Mouse (Mus musculus): ENCODE results near the gene Celsr1. TPM values are rescaled to one million over a fixed set of nuclear protein-coding genes. Genes with fewer than 3 reads are reported as not detected.
"Not testable (repeated sequence)": the region's sequence is repeated elsewhere in the genome, so short reads cannot be mapped to it uniquely, and the experiment has no call there.

The Celsr1 gene
- polyA plus RNA-seq, 1 experiment from 2014 or later = 1.1 TPM

DNA sequence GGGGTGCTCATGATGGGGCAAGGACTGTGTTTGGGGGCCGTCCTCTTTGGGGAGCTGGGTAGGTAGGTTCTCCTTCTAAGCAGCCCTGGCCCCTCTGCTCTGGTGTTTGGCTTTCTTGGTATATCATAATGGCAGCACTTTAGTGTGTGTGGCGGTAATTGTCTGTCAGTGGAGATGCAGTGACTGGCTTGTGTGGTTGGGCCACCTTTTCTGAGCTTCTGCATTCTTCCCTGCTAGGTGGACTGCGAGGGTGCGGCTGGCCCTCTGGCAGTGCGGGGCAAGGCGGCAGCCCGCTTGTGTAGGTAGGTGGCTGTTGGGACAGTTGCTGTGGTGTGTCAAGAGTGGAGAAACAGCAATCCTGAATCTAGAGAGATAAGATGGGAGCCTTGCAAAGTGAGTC lies 27.6 kb upstream of the Celsr1 start:
- no peak overlapping the region for H3K4me3 ChIP-seq (replicated peaks)
- no peaks in the 10 kb centered on the region for H3K36me3 ChIP-seq
- no peak overlapping the region for H3K9ac ChIP-seq
- peak overlapping the region; percentile 26; the same call in 1 of the 2 replicates for H3K4me2 ChIP-seq (replicated peaks)
- H3K9me3 ChIP-seq = no peaks in the 10 kb centered on the region
- H3K27ac ChIP-seq = 0 out of 2 replicates have a peak overlapping the region, but pooled peaks have one; percentile 33
- ATAC-seq = no peak
- no peaks in the 10 kb centered on the region for H3K27me3 ChIP-seq (replicated peaks)
- 81% methylated on average over 7 of the region's 7 CpGs for WGBS
- peaks cover 48% of the 10 kb centered on the region for H3K4me1 ChIP-seq (replicated peaks)

DNA sequence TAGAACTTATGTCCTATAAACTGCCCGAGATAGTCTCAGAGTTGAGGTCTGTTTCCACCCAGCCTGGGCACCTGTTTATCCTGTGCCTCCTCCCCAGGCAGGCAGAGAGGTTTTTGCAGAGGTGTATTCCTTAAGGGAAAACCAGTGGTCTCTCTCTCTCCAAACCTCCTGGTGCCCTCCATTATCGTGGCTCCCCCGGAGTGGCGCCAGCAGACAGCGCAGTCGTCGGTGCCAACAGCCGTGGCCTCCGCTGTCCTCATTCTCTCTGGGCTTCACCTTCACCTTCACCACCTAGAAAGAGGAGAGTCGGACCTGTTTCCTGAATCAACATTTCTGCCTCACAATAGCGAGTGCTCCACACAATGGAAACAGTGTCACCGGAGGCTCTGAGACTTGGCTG lies 27.0 kb upstream of the Celsr1 start:
- Histone ChIP-seq H3K4me2 (replicated peaks) (no peak overlapping the region), H3K36me3 (no peaks in the 10 kb centered on the region), H3K4me3 (replicated peaks) (no peak overlapping the region), H3K9ac (no peak overlapping the region), H3K4me1 (replicated peaks) (peaks cover 48% of the 10 kb centered on the region), H3K27ac (no peak overlapping the region), H3K9me3 (no peaks in the 10 kb centered on the region), H3K27me3 (replicated peaks) (no peaks in the 10 kb centered on the region)
- no peak for ATAC-seq
- WGBS = 79% methylated on average over 12 of the region's 12 CpGs

DNA sequence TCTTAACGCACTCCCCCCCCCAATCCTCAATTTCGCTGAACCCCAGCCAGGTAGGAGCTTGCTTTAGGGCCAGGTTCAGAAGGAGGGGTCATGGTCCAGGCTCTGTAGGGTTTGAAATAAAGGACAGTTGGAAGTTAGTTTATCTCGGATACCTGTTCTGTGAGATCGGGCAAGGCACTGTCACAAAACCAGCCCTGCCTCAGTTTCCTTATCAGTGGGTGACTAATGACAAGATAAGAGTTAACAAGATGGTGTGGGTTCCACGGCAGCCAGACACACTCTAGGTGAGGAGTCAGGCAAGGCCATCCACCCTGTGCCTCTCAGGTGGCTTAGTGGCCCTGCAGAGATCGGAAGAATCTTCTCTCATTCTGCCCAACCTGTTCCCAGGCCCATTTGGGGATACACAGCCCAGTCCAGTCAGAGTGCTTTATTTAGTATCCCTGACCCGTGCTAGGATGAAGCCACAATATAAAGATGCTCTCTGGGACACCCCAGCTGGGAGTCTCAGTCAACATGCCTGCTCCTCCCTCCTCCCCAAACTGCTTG lies 26.3 kb upstream of the Celsr1 start:
- H3K9ac ChIP-seq = 0 out of 2 replicates have a peak overlapping the region, but pooled peaks have one; percentile 81
- H3K9me3 ChIP-seq = no peaks in the 10 kb centered on the region
- H3K4me2 ChIP-seq (replicated peaks) = peak overlapping the region; percentile 89
- 0 out of 2 replicates have a peak overlapping the region, but pooled peaks have one; percentile 86 for H3K4me3 ChIP-seq (replicated peaks)
- H3K27me3 ChIP-seq (replicated peaks) = no peaks in the 10 kb centered on the region
- H3K36me3 ChIP-seq = no peaks in the 10 kb centered on the region
- H3K27ac ChIP-seq = no peak overlapping the region
- WGBS = 77% methylated on average over 7 of the region's 7 CpGs
- peaks cover 46% of the 10 kb centered on the region for H3K4me1 ChIP-seq (replicated peaks)
- no peak for ATAC-seq

DNA sequence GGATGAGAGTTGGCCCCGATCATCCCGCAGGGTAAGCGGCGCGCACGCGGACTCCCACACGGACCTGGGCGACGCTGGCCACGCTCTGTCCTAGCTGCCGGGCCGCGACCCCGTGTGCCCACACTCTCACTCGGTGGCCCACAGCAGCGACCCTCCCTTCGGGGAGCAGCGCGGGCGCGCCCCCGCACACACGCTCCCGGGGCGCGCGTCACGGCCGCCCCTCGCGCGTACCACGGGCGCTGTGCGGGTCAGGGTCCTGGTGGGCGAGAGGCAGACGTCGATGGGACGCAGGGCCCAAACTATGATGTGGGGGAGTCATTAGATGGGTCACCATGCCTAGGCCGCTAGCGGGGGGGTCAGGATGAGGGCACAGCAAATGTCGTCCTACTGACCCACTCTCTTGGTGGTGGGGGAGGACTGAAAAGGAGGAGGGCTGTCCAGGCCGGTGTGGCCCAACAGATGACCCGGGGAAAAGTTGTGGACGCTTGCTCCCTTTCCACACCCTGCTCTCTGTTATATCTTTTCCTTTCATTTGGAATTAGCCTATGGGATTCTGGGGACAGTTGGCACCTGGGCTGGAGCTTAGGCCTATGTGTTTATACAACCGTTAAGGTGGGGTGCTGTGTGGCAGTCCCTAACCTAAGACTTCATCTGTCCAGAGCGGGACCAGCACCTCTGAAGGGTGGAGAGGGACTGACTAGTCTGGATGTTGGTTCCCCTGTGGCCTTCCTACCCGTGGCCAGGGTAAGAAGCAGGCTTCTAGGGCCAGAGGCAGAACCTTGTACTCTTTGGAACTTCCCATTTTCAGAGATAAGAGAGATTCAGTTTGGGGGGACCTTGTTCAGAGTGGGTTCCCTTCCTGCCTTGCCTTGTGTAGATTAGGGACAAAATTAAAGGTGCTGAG lies 25.6 kb upstream of the Celsr1 start:
- Histone ChIP-seq H3K4me1 (replicated peaks) (peaks cover 42% of the 10 kb centered on the region), H3K36me3 (no peaks in the 10 kb centered on the region), H3K9me3 (no peaks in the 10 kb centered on the region), H3K4me3 (replicated peaks) (peak overlapping the region; percentile 86), H3K4me2 (replicated peaks) (peak overlapping the region; percentile 89), H3K9ac (peak overlapping the region; percentile 81), H3K27me3 (replicated peaks) (no peaks in the 10 kb centered on the region), H3K27ac (peak overlapping the region; percentile 73)
- 3% methylated on average over 46 of the region's 49 CpGs for WGBS
- ATAC-seq = no peak; the same call in 1 of the 2 replicates

DNA sequence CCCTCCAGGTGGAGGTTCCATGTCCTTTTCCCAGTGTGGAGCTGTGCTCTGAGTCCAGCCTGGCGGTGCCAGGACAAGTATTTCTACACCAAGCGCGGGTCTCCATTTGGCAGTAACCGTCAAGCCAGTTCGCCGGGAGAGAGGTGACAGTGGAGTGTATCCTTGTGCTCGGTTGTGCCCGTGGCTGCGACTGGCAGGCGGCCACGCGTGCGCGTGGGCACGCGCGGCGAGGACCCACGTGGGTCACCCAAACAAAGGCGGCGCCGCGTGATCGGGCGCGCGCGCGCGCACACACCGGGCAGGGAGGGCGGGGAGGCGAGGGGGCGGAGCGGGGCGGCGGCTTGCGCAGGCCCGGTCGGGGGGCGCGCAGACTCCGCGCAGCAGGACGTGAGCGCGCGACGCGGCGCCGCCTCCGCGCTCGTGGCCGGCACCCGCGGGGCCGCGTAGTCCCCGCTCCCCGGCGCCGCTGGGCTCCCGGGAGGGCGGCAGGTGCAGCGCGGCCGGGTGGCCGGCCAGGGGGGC lies 24.9 kb upstream of the Celsr1 start:
- Histone ChIP-seq H3K4me1 (replicated peaks) (peaks cover 42% of the 10 kb centered on the region), H3K9me3 (no peaks in the 10 kb centered on the region), H3K9ac (peak overlapping the region; percentile 81), H3K36me3 (no peaks in the 10 kb centered on the region), H3K27ac (peak overlapping the region; percentile 73), H3K27me3 (replicated peaks) (no peaks in the 10 kb centered on the region), H3K4me2 (replicated peaks) (peak overlapping the region; percentile 89), H3K4me3 (replicated peaks) (peak overlapping the region; percentile 86)
- ATAC-seq = peak; percentile 85
- WGBS = under 1% methylated on average over 58 of the region's 70 CpGs

DNA sequence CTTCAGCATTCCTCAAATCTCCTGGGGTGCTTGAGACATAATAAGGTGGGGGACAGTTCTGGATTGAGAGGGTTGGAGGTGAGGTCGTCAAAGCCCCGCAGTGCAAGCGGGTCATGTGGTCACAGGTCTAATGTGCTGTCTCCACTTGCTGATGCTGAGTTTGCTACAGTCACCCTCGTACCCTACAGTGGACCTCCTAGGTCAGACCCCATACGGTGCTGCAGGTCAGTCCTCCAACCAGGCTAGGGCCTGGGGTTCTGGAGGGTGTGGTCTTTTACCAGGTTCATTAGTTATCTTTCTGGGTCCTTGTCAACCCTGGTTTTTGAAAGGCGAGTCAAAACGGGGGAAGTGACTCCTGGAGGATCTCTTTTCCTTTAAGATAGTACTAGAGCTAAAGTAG lies 24.3 kb upstream of the Celsr1 start:
- Histone ChIP-seq H3K9me3 (no peaks in the 10 kb centered on the region), H3K4me3 (replicated peaks) (peak overlapping the region; percentile 86), H3K27ac (no peak overlapping the region), H3K36me3 (no peaks in the 10 kb centered on the region), H3K9ac (peak overlapping the region; percentile 81), H3K4me2 (replicated peaks) (peak overlapping the region; percentile 89), H3K27me3 (replicated peaks) (no peaks in the 10 kb centered on the region), H3K4me1 (replicated peaks) (peaks cover 42% of the 10 kb centered on the region)
- no peak for ATAC-seq
- 7% methylated on average over 7 of the region's 7 CpGs for WGBS

DNA sequence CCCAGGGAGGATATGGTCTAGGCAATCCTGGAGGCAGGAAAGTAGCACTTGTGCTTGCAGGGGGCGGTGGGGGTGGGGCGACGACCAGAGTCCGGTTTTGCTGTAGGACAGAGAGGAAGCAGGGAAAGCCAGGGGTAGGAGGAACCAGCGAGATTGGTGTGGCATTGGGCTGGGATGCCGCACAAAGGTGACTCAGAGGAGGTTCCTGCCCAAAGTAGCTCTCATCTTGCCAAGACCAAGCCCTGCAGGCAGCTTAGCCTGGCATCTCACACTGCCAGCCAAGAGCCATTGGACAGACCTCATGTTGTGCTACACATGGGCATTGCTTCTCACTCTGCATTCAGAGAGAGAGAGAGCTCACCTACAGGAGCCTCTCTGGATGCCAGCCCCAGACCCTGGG lies 23.8 kb upstream of the Celsr1 start, which contains the start of gene Gramd4:
Gene Gramd4 (plus strand): TSS at position 283 of the 400 bp plus-strand sequence.
- 21% methylated on average over 6 of the region's 6 CpGs for WGBS
- H3K4me2 ChIP-seq (replicated peaks) = peak within 1 kb of the TSS; percentile 89

DNA sequence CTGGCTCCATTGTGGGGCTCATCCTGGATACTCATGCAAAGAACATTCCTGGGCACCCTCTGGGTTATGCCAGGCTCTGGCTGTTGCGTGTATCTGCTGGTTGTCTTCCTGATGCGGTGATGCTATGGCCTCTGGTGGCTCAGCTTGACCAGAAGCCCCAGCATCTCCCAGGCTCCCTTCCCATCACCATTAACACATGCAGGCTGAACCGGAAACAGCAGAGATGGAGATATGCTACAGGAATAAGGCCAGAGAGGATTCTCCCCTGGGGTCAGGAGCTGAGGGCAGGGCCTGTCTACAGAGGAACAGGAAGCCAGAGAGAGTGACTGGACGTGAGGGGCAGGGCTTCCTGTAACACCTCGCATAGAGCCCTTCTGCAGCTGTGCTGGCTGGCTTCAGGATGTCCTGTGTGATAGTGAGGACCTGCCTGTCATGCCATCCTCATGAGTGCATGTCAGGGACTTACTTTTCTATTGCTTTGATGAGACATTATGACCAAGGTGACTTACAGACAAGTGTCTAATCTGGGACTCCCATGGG lies 22.7 kb upstream of the Celsr1 start:
- Histone ChIP-seq H3K4me3 (replicated peaks) (no peak overlapping the region), H3K9me3 (no peaks in the 10 kb centered on the region), H3K9ac (no peak overlapping the region), H3K27me3 (replicated peaks) (no peaks in the 10 kb centered on the region), H3K27ac (no peak overlapping the region), H3K4me1 (replicated peaks) (peaks cover 32% of the 10 kb centered on the region), H3K36me3 (no peaks in the 10 kb centered on the region), H3K4me2 (replicated peaks) (no peak overlapping the region)
- 78% methylated on average over 5 of the region's 5 CpGs for WGBS
- no peak for ATAC-seq

More for the DNA sequence above, 23.8 kb upstream of the Celsr1 start, which contains the start of gene Gramd4:
- Histone ChIP-seq H3K27me3 (replicated peaks) (no peaks in the 10 kb centered on the region), H3K4me3 (replicated peaks) (peak within 1 kb of the TSS; percentile 86), H3K27ac (peak within 1 kb of the TSS; percentile 51; the same call in 1 of the 2 replicates), H3K9me3 (no peaks in the 10 kb centered on the region), H3K9ac (peak within 1 kb of the TSS; percentile 81), H3K36me3 (no peaks in the 10 kb centered on the region), H3K4me1 (replicated peaks) (peaks cover 42% of the 10 kb centered on the region)
- no peak for ATAC-seq

DNA sequence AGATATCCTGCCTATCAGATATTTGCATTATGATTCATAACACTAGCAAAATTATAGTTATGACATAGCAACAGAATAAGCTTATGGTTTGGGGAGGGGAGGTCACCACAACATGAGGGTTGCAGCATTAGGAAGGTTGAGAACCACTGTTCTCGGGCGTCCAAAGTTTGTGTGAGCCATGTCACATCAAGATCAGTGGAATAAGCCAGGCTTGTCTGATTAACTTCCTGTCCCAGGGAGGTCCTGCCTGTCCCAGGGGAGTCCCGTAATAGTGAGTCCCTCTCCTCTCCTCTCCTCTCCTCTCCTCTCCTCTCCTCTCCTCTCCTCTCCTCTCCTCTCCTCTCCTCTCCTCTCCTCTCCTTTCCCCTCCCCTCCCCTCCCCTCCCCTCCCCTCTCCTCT lies 21.3 kb upstream of the Celsr1 start:
- ATAC-seq; H3K9ac ChIP-seq; H3K27ac ChIP-seq; H3K4me3 ChIP-seq (replicated peaks); H3K27me3 ChIP-seq (replicated peaks); H3K36me3 ChIP-seq; H3K4me2 ChIP-seq (replicated peaks); H3K9me3 ChIP-seq: not testable (repeated sequence)
- H3K4me1 ChIP-seq (replicated peaks) = peaks cover 20% of the 10 kb centered on the region
- WGBS = 66% methylated on average over 3 of the region's 3 CpGs

DNA sequence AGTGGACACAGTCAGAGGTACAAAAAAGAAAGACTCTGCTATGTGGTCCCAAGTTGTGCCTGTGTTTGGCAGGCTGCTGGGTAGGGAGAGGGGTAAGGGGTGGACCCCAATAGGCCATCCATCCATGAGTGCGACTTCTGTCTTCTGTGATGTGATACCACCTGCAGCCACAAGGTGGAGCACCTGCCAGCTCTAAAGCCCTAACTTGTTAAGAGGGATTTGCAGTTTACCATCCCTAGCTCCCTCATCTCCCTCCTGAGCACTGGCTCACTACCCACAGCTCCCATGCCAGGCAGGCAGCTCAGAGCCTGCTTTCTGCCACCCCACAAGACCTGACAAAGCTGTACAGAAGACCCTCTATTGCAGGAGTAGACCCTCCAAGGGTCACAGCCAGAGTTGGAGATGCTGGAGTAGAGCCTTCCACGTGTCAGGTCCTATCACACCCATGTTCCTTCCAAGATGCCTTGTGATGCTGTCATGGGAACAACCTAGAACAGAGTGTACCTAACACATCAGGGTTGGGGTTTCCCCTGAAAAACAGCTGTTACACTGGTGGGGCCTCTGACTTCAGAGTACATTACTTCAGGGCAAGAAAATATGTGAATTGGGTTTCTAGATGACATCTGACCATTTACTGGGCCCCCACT lies 20.4 kb upstream of the Celsr1 start:
- H3K36me3 ChIP-seq = no peaks in the 10 kb centered on the region
- peaks cover 14% of the 10 kb centered on the region for H3K4me1 ChIP-seq (replicated peaks)
- H3K4me2 ChIP-seq (replicated peaks) = no peak overlapping the region
- no peaks in the 10 kb centered on the region for H3K27me3 ChIP-seq (replicated peaks)
- H3K4me3 ChIP-seq (replicated peaks) = no peak overlapping the region
- no peak overlapping the region for H3K9ac ChIP-seq
- ATAC-seq = 0 out of 2 replicates have a peak, but pooled peaks have one; percentile 15
- H3K9me3 ChIP-seq = no peaks in the 10 kb centered on the region
- 39% methylated on average over 2 of the region's 2 CpGs for WGBS
- no peak overlapping the region for H3K27ac ChIP-seq

DNA sequence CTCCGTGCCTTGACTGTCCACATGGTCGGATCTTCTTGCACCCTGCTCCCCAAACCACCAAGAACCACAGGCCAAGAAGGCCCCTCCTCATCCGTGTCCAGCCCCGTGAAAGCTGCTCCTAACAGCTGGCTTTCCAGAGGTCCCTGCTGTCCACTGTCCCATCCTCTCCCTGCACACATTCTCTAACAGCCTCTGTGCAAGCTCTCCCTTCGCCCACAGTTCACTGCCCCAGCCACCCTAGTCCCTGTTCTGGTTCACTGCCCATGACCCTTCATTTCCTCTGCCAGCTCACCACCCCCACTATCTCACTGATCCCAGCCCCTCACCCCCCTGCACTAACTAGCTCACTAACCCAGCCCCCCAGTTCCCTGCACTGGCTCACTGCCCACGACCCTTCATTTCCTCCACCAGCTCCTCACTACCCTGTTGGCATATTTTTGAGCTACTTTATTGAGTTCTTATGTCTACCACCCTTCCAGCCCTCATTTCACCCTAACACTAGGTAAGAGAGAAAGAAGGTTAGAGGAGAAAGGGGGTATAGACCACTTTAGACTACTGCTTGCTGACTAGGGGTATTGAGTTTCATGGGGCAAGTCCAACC lies 18.4 kb upstream of the Celsr1 start:
- no peaks in the 10 kb centered on the region for H3K4me1 ChIP-seq (replicated peaks)
- no peak overlapping the region for H3K9ac ChIP-seq
- no peaks in the 10 kb centered on the region for H3K36me3 ChIP-seq
- ATAC-seq = no peak
- no peak overlapping the region for H3K4me2 ChIP-seq (replicated peaks)
- H3K27me3 ChIP-seq (replicated peaks) = no peaks in the 10 kb centered on the region
- WGBS = 67% methylated on average over 6 of the region's 6 CpGs
- no peak overlapping the region for H3K4me3 ChIP-seq (replicated peaks)
- H3K9me3 ChIP-seq = no peaks in the 10 kb centered on the region
- H3K27ac ChIP-seq = no peak overlapping the region

All from intestine, embryonic 15.5 days (tissue).